Mouse (Mus musculus): Measurements from ENCODE around the gene Sugt1.

DNA sequence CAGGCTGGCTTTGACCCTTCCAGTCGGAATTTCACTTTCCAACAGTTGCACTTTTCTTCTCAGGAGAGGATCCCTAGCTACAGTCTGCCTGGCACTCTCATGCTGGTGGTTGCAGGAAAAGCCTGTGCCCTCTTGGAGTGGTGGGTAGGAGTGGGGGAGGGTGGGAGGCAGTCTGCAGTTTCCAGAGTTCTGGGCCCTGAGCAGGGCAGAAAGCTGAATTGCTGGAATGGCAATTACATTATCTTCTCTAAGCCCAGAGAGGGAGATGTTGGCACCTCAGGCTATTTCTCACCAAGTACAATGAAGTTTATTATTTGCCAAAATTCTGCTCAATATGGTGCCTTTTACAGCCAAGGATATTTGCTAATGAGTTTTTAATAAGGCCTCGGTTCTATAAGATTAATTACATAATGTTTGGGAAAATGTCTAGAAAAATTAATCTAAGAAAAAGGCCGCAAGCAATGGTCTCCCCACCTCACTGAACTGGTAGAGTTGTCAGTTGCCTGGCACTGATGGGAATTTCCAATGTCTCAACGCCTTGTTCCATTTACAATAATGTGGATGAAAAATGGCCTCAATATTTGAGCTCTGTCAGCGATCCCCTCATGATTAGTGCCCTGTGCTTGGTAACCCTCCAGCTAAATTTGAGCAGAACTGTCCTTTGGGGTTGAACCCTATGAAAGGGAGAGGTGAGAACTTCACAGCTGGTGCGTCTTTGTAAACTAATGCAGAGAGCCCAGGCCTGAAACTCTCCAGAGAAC lies 71.4 kb downstream of the Sugt1 start:
- no peak for TF ChIP-seq POLR2A (IDR thresholded peaks at IDR 0.05; ENCODE audit: low read depth, low read length)
- no peak for TF ChIP-seq CTCF (IDR thresholded peaks at IDR 0.05; ENCODE audit: borderline replicate concordance, insufficient read depth, low read length)
